Mouse (Mus musculus) ES-Bruce4 (cell line): Measurements from ENCODE around the gene Aim2. TPM values are rescaled to one million over a fixed set of nuclear protein-coding genes. Genes with fewer than 3 reads are reported as not detected.
A peak's percentile ranks its signal among the peaks of the same experiment; 100 is the strongest.

Experiments
- H3K27ac ChIP-seq: 2 replicates; pipeline ENCODE4 v1.5.1; 2012; ENCODE audit warnings: low read length, inconsistent platforms; ENCODE audit not compliant: insufficient read depth
- H3K27me3 ChIP-seq: 2 replicates; pipeline ENCODE4 v1.6.1; 2012; ENCODE audit warnings: mild to moderate bottlenecking, low read length, inconsistent platforms; ENCODE audit not compliant: control insufficient read depth, poor library complexity, insufficient read depth, severe bottlenecking
- H3K36me3 ChIP-seq: 2 replicates; pipeline ENCODE4 v1.6.1; 2012; ENCODE audit warnings: inconsistent platforms, mild to moderate bottlenecking, low read length, moderate library complexity; ENCODE audit not compliant: control insufficient read depth, poor library complexity, insufficient read depth, severe bottlenecking
- H3K4me1 ChIP-seq: one replicate; pipeline ENCODE4 v1.8.1; 2011; ENCODE audit warnings: low read length; ENCODE audit not compliant: control insufficient read depth, insufficient read depth
- H3K4me3 ChIP-seq: 2 replicates; pipeline ENCODE4 v1.5.1; 2011; ENCODE audit warnings: low read depth, mild to moderate bottlenecking, low read length
- H3K9ac ChIP-seq: 2 replicates; pipeline ENCODE4 v1.6.1; 2012; ENCODE audit warnings: low read depth, mild to moderate bottlenecking, inconsistent platforms; ENCODE audit not compliant: poor library complexity, severe bottlenecking
- H3K9me3 ChIP-seq: replicated peaks from 2 replicates; pipeline ENCODE4 v1.6.1; 2012; ENCODE audit warnings: mild to moderate bottlenecking, low read length, inconsistent platforms; ENCODE audit not compliant: control insufficient read depth, poor library complexity, insufficient read depth, severe bottlenecking
- CTCF ChIP-seq: IDR thresholded peaks from one replicate; pipeline ENCODE4 v1.8.1; 2011; ENCODE audit warnings: low read depth, low read length
- EP300 ChIP-seq: IDR thresholded peaks from 2 replicates; pipeline ENCODE4 v1.6.1; 2011; ENCODE audit warnings: low read depth, low read length; ENCODE audit not compliant: insufficient read depth
- POLR2A ChIP-seq: IDR thresholded peaks from one replicate; pipeline ENCODE4 v1.8.1; 2011; ENCODE audit warnings: low read length; ENCODE audit not compliant: insufficient read depth
- polyA plus RNA-seq: library from polyadenylated mRNA; stranded (reverse); fragments of >200 nt; gene quantifications from 2 replicates; pipeline ENCODE4 v1.2.4, GENCODE M21; 2011; ENCODE audit warnings: low read depth; ENCODE audit not compliant: missing spikeins, insufficient read depth, insufficient read length

Gene Aim2
- polyA plus RNA-seq, 1 experiment: 49.8 TPM

GRCm38 (mm10) chr1:173322249-173322627 lies 28.4 kb upstream of the Aim2 start:
- Histone ChIP-seq H3K9ac (no peak overlapping the region), H3K4me1 (no peaks in the 10 kb centered on the region), H3K9me3 (no peaks in the 10 kb centered on the region), H3K27me3 (no peaks in the 10 kb centered on the region), H3K27ac (no peak overlapping the region), H3K36me3 (no peaks in the 10 kb centered on the region), H3K4me3 (no peak overlapping the region)
- TF ChIP-seq POLR2A (no peak), CTCF (no peak), EP300 (no peak)

- Histone ChIP-seq H3K36me3 (no peaks in the 10 kb centered on the region), H3K9me3 (no peaks in the 10 kb centered on the region), H3K9ac (no peak overlapping the region), H3K27me3 (no peaks in the 10 kb centered on the region), H3K27ac (no peak overlapping the region), H3K4me3 (no peak overlapping the region), H3K4me1 (no peaks in the 10 kb centered on the region)
- TF ChIP-seq CTCF (peak; percentile 61), POLR2A (no peak)
Observed at GRCm38 (mm10) chr1:173323839-173324585, 26.7 kb upstream of the Aim2 start.

GRCm38 (mm10) chr1:173324961-173325360 lies 25.7 kb upstream of the Aim2 start:
- no peaks in the 10 kb centered on the region for H3K27me3 ChIP-seq
- H3K9me3 ChIP-seq: no peaks in the 10 kb centered on the region
- H3K9ac ChIP-seq: no peak overlapping the region
- H3K4me1 ChIP-seq: no peaks in the 10 kb centered on the region
- no peak overlapping the region for H3K27ac ChIP-seq
- no peak overlapping the region for H3K4me3 ChIP-seq
- TF ChIP-seq EP300: no peak
- TF ChIP-seq CTCF: no peak
- no peak for TF ChIP-seq POLR2A
- H3K36me3 ChIP-seq: no peaks in the 10 kb centered on the region

GRCm38 (mm10) chr1:173325395-173325794 lies 25.3 kb upstream of the Aim2 start:
- H3K9ac ChIP-seq: no peak overlapping the region
- TF ChIP-seq CTCF (no peak), EP300 (no peak), POLR2A (no peak)
- H3K27me3 ChIP-seq: no peaks in the 10 kb centered on the region
- no peak overlapping the region for H3K4me3 ChIP-seq
- H3K9me3 ChIP-seq: no peaks in the 10 kb centered on the region
- H3K4me1 ChIP-seq: no peaks in the 10 kb centered on the region
- no peaks in the 10 kb centered on the region for H3K36me3 ChIP-seq
- no peak overlapping the region for H3K27ac ChIP-seq

GRCm38 (mm10) chr1:173326552-173326951 lies 24.1 kb upstream of the Aim2 start:
- no peak overlapping the region for H3K27ac ChIP-seq
- no peaks in the 10 kb centered on the region for H3K4me1 ChIP-seq
- H3K4me3 ChIP-seq: no peak overlapping the region
- no peak overlapping the region for H3K9ac ChIP-seq
- no peak for TF ChIP-seq POLR2A
- TF ChIP-seq CTCF: no peak
- TF ChIP-seq EP300: no peak
- H3K27me3 ChIP-seq: no peaks in the 10 kb centered on the region
- no peaks in the 10 kb centered on the region for H3K9me3 ChIP-seq
- H3K36me3 ChIP-seq: no peaks in the 10 kb centered on the region

GRCm38 (mm10) chr1:173328446-173328845 lies 22.2 kb upstream of the Aim2 start:
- no peak overlapping the region for H3K27ac ChIP-seq
- no peak overlapping the region for H3K9ac ChIP-seq
- no peak for TF ChIP-seq EP300
- no peak for TF ChIP-seq POLR2A
- no peak for TF ChIP-seq CTCF
- no peaks in the 10 kb centered on the region for H3K9me3 ChIP-seq
- H3K36me3 ChIP-seq: no peaks in the 10 kb centered on the region
- no peak overlapping the region for H3K4me3 ChIP-seq
- no peaks in the 10 kb centered on the region for H3K4me1 ChIP-seq
- H3K27me3 ChIP-seq: no peaks in the 10 kb centered on the region
